Mouse (Mus musculus): ENCODE measurements around the gene Gbf1. TPM values are rescaled to one million over a fixed set of nuclear protein-coding genes. Genes with fewer than 3 reads are reported as not detected.

Gbf1 gene
- polyA plus RNA-seq, 1 experiment, result 348 TPM

DNA sequence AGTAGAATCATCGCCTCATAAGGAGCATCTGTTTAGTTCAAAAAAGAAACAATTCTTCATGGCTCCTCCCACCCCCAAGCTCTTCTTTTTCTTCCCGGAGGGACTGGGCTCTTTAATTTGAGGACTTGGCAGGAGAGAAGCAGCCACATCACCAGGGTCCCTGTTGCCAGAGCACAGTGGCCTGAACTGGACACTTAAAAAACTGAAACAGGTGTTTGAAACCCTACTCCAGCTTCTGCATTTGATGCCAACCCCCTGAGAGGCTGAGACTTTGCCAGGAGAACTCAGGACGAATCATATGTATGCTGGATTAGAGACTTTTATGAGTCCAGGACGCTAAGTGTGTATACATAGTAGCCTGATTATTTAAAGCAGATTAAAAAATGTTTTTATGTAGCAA, 73.2 kb downstream of the Gbf1 start:
- WGBS, result 47% methylated on average over 4 of the region's 4 CpGs
- TF ChIP-seq CTCF (IDR thresholded peaks at IDR 0.05; ENCODE audit: insufficient read depth, low read depth, low read length) (no peak), POLR2A (IDR thresholded peaks at IDR 0.05; ENCODE audit: insufficient read depth, low read depth, low read length) (no peak)
- H3K4me3 ChIP-seq (ENCODE audit: insufficient read depth, low read depth, low read length), result no peak overlapping the region
- H3K27ac ChIP-seq (ENCODE audit: insufficient read depth, low read depth, low read length), result no peak overlapping the region
- H3K4me1 ChIP-seq (ENCODE audit: control insufficient read depth, insufficient read depth, low read length), result 0 out of 2 replicates have a peak, but pooled peaks cover 2% of the 10 kb centered on the region

DNA sequence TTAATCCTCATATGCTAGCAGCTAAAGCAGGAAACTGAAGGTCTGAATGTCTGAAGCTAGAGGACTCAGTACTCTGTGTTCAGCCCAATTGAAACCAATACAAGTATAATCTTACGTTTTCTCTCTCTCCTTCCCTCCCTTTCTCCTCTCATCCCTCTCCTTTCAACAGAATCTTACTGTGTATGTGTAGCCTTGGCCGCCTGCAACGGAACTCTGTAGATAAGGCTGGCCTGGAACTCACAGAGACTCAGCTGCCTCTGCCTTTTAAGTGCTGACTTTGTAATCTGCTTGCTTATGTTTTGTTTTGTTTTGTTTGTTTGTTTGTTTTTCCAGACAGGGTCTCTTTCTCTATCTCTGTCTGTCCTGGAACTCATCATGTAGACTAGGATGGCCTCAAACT, 74.0 kb downstream of the Gbf1 start:
- Histone ChIP-seq H3K27ac (ENCODE audit: insufficient read depth, low read depth, low read length) (no peak overlapping the region), H3K4me3 (ENCODE audit: insufficient read depth, low read depth, low read length) (no peak overlapping the region), H3K4me1 (ENCODE audit: control insufficient read depth, insufficient read depth, low read length) (0 out of 2 replicates have a peak, but pooled peaks cover 2% of the 10 kb centered on the region)
- TF ChIP-seq CTCF (IDR thresholded peaks at IDR 0.05; ENCODE audit: insufficient read depth, low read depth, low read length), result no peak
- 92% methylated on average over 3 of the region's 3 CpGs for WGBS

DNA sequence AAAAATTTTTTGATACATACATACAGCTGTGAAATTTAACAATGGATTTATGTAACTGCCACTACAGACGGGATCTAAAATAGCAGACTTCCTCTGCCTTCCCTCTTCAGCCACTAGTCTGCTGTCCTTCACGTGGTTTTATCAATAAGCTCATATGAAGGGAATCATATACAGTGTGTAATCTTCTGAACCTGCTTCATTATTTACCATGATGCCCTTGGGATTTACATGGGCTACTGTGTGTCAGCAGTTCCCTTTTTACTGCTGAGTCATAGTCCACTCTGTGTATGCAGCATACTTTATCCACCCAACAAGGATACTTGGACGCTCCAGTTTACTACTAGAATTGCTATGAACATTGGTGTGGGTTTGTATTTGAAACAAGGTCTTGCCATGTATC, 75.0 kb downstream of the Gbf1 start:
- 95% methylated on average over 3 of the region's 3 CpGs for WGBS
- 0 out of 2 replicates have a peak, but pooled peaks cover 2% of the 10 kb centered on the region for H3K4me1 ChIP-seq (ENCODE audit: control insufficient read depth, insufficient read depth, low read length)
- H3K27ac ChIP-seq (ENCODE audit: insufficient read depth, low read depth, low read length), result no peak overlapping the region
- no peak overlapping the region for H3K4me3 ChIP-seq (ENCODE audit: insufficient read depth, low read depth, low read length)
- no peak for TF ChIP-seq CTCF (IDR thresholded peaks at IDR 0.05; ENCODE audit: insufficient read depth, low read depth, low read length)
- TF ChIP-seq POLR2A (IDR thresholded peaks at IDR 0.05; ENCODE audit: insufficient read depth, low read depth, low read length), result no peak

DNA sequence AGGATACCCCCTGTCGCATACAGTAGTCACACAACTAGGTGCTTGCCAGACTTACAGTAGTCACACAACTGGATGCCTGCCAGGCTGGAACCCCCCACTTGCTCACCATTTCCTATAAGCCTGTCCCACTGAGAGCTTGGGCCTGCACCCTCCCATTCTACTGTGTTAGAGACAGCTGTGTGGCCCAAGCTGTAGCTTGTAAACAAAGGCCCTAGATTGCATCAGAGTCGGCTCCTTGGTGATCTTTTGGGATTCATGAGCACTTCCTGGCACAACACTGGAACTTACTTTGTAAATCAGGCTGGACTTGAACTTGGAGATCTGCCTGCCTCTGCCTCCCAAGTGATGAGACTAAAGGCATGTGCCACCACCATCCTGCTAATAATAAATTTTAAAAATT, 82.1 kb downstream of the Gbf1 start:
- no peak overlapping the region for H3K4me3 ChIP-seq (ENCODE audit: insufficient read depth, low read depth, low read length)
- no peak overlapping the region for H3K27ac ChIP-seq (ENCODE audit: insufficient read depth, low read depth, low read length)
- WGBS, result 64% methylated on average over 2 of the region's 2 CpGs
- TF ChIP-seq POLR2A (IDR thresholded peaks at IDR 0.05; ENCODE audit: insufficient read depth, low read depth, low read length) (no peak), CTCF (IDR thresholded peaks at IDR 0.05; ENCODE audit: insufficient read depth, low read depth, low read length) (no peak)
- H3K4me1 ChIP-seq (ENCODE audit: control insufficient read depth, insufficient read depth, low read length), result no peaks in the 10 kb centered on the region

DNA sequence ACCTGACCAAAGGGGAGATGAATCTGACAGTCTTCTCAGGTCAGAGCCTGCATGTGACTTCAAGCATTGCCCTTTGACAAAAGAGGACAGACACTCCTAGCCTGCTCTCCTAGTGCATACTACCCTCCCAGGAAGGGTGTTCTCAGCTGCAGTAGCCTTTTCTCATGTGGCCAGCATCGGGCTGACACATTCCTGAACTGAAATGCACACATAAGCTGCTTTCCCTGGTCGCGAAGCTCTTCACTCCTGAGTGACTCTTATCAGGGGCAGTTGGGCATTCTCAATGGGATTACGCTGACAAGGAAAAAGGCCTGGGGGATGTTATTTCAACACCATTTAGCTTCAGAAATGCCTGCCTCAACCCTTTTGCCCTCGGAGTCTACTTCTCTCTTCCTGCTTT, 84.3 kb downstream of the Gbf1 start:
- TF ChIP-seq CTCF (IDR thresholded peaks at IDR 0.05; ENCODE audit: insufficient read depth, low read depth, low read length), result no peak
- TF ChIP-seq POLR2A (IDR thresholded peaks at IDR 0.05; ENCODE audit: insufficient read depth, low read depth, low read length), result no peak
- H3K27ac ChIP-seq (ENCODE audit: insufficient read depth, low read depth, low read length), result no peak overlapping the region
- WGBS, result 45% methylated on average over 5 of the region's 5 CpGs

DNA sequence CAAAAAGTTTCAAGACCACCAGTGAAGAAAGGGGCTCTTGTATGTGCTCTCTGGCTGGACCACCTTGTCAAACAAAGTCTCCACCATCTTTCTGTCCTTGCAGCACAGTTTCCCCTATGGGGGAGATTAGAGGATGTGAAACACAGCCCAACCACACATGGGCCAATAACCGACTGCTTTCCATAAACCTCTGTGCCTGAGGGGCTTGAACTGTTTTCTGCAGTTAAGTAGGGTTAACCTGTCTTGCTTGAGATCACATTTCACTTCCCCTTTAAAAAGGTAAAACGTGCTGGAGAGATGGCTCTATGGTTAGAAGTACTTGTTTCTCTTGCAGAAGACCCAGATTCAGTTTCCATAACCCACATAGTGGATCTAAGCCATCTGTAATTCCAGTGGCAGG, 87.9 kb downstream of the Gbf1 start:
- H3K4me1 ChIP-seq (ENCODE audit: control insufficient read depth, insufficient read depth, low read length), result no peaks in the 10 kb centered on the region
- H3K27ac ChIP-seq (ENCODE audit: insufficient read depth, low read depth, low read length), result no peak overlapping the region
- H3K4me3 ChIP-seq (ENCODE audit: insufficient read depth, low read depth, low read length), result no peak overlapping the region
- 69% methylated on average over 2 of the region's 2 CpGs for WGBS
- TF ChIP-seq CTCF (IDR thresholded peaks at IDR 0.05; ENCODE audit: insufficient read depth, low read depth, low read length) (no peak), POLR2A (IDR thresholded peaks at IDR 0.05; ENCODE audit: insufficient read depth, low read depth, low read length) (no peak)

More for the DNA sequence above, 84.3 kb downstream of the Gbf1 start:
- Histone ChIP-seq H3K4me1 (ENCODE audit: control insufficient read depth, insufficient read depth, low read length) (no peaks in the 10 kb centered on the region), H3K4me3 (ENCODE audit: insufficient read depth, low read depth, low read length) (no peak overlapping the region)

DNA sequence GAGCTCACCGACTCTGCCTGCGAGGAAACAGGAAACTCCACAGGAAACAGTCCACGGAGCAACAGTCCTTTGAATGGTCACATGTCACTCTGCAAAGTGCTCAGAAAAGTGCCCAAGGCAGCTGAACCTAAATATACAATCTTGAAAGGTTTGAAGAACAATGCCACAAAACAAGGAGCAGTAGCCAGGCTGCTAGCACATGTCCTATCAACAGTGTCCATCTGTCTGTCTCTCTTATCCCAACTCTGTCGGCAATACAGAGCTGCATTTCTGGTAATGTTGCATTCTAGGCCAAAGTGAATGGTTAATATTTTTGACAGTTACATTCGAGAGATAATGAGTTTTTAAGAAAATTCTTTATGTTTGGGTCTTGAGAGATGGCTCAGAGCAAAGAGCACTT, 90.1 kb downstream of the Gbf1 start:
- WGBS, result 86% methylated on average over 5 of the region's 5 CpGs
- Histone ChIP-seq H3K4me1 (ENCODE audit: control insufficient read depth, insufficient read depth, low read length) (no peaks in the 10 kb centered on the region), H3K4me3 (ENCODE audit: insufficient read depth, low read depth, low read length) (no peak overlapping the region), H3K27ac (ENCODE audit: insufficient read depth, low read depth, low read length) (no peak overlapping the region)
- TF ChIP-seq POLR2A (IDR thresholded peaks at IDR 0.05; ENCODE audit: insufficient read depth, low read depth, low read length) (no peak), CTCF (IDR thresholded peaks at IDR 0.05; ENCODE audit: insufficient read depth, low read depth, low read length) (no peak)

DNA sequence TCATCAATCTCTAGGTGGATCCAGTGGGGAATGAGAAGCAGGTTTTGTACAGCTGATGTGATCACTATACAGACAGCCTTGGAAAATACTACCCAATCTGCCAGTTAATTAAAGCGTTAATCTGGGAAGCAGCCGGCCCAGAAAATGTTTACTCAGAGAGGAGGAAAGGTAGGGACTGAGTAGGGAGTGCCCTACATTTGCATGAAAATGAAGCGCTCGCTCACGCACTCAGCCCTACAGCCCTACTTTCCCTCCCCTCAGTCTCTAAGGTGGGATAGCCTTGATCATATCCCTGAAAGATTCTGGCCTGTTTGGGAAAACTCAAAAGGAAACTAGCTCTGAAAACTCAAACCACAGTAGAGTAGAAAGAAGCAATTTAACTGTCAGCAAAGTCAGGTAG, 92.3 kb downstream of the Gbf1 start:
- 46% methylated on average over 5 of the region's 5 CpGs for WGBS
- H3K27ac ChIP-seq (ENCODE audit: insufficient read depth, low read depth, low read length), result no peak overlapping the region
- no peak for TF ChIP-seq POLR2A (IDR thresholded peaks at IDR 0.05; ENCODE audit: insufficient read depth, low read depth, low read length)
- TF ChIP-seq CTCF (IDR thresholded peaks at IDR 0.05; ENCODE audit: insufficient read depth, low read depth, low read length), result no peak
- H3K4me1 ChIP-seq (ENCODE audit: control insufficient read depth, insufficient read depth, low read length), result no peaks in the 10 kb centered on the region
- H3K4me3 ChIP-seq (ENCODE audit: insufficient read depth, low read depth, low read length), result no peak overlapping the region

DNA sequence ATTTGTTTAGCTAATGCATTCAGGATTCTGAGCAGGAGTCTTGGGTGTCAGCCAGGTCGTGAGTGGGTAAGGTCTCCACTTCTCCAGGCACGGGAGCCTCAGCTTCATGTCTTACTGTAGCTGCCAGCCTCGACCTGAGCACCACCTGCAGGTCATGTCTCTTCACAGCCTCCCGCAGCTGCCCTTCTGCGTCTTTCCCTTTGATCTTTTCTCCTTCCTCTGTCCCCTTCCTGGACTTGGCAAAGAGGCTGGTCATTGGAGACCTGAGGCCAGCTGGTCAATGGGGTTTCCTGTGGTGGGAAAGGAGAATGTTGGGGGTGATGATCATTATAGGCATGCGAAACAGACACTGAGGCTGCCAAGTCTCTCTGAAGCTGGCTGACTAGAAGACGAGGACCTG, 96.7 kb downstream of the Gbf1 start:
- Histone ChIP-seq H3K4me1 (ENCODE audit: control insufficient read depth, insufficient read depth, low read length) (no peaks in the 10 kb centered on the region), H3K4me3 (ENCODE audit: insufficient read depth, low read depth, low read length) (no peak overlapping the region), H3K27ac (ENCODE audit: insufficient read depth, low read depth, low read length) (no peak overlapping the region)
- 28% methylated on average over 7 of the region's 7 CpGs for WGBS
- TF ChIP-seq POLR2A (IDR thresholded peaks at IDR 0.05; ENCODE audit: insufficient read depth, low read depth, low read length) (no peak), CTCF (IDR thresholded peaks at IDR 0.05; ENCODE audit: insufficient read depth, low read depth, low read length) (no peak)

DNA sequence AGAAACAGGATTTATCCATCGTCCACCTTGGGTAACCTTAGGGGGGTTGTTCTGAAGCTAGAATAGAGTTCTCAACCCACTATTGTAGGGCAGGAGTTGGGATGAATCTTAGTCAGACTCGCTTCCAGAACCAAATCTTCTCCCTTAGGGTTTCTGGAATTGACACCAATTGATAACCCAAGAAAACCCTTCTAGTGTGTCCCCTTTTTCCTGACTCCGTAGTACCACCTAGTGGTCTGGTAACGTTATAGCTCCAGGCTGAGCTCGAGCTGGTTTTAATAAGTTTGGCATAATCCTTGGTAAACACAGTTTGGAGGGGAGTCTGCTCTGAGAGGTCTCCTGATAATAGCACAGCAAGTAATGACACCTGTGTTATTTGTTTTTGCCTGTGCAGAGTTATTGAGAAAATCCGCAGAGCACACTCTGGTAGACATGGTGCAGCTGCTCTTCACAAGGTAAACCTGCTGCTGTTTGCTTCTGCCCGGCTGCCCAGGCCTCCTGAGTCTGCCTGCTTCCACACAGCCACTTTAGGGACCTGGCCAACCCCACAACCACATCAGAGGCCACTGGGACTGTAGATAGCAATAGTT, 101.9 kb downstream of the Gbf1 start:
- Histone ChIP-seq H3K4me1 (ENCODE audit: control insufficient read depth, insufficient read depth, low read length) (no peaks in the 10 kb centered on the region), H3K4me3 (ENCODE audit: insufficient read depth, low read depth, low read length) (no peak overlapping the region), H3K27ac (ENCODE audit: insufficient read depth, low read depth, low read length) (no peak overlapping the region)
- 39% methylated on average over 7 of the region's 7 CpGs for WGBS
- TF ChIP-seq CTCF (IDR thresholded peaks at IDR 0.05; ENCODE audit: insufficient read depth, low read depth, low read length), result no peak
- no peak for TF ChIP-seq POLR2A (IDR thresholded peaks at IDR 0.05; ENCODE audit: insufficient read depth, low read depth, low read length)
